Mouse (Mus musculus): ENCODE measurements around the gene 1700067P10Rik.

1700067P10Rik gene

DNA sequence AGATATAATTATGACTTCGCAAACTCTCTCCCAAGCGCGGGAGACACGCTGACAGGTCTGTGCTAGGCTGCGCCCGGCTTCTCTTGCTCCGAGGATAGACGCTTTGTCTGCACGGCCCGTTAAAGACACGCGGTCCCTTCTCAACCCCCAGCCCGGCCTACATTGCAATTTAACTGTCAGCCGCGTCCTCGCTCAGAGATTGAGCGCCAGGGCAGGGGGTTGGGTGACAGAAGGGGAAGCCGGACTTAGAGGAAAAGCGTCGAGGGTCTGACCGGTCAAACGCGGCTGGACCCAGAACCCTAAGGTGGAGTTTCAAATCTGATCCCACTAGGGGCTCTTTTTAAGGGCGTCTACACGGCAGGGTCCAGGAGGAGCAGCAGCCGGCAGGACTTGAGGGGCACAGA is 6.6 kb downstream of the 1700067P10Rik start:
- no peak for DNase-seq (ENCODE audit: low spot score in 2 of 2)

DNA sequence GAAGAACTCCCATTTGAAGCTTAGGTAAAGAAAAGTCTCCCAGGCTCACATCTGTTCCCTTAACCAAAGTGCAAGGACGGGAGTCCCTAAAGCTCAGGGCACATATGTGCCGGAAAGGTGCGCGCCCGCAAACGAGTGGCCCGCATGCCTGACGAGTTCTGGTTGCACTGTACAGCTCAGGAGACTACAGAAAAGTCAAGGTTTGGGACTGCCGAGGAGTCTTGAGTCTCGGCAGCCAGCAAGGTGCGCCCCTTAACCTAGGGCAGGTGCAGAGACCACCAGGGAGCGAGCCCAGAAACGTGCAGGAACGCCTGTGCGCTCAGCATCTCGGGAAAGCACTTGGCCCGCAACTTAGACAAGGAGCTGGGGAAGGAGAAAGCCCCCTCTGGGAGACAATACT is 7.2 kb downstream of the 1700067P10Rik start:
- DNase-seq (ENCODE audit: low spot score in 2 of 2): no peak

DNA sequence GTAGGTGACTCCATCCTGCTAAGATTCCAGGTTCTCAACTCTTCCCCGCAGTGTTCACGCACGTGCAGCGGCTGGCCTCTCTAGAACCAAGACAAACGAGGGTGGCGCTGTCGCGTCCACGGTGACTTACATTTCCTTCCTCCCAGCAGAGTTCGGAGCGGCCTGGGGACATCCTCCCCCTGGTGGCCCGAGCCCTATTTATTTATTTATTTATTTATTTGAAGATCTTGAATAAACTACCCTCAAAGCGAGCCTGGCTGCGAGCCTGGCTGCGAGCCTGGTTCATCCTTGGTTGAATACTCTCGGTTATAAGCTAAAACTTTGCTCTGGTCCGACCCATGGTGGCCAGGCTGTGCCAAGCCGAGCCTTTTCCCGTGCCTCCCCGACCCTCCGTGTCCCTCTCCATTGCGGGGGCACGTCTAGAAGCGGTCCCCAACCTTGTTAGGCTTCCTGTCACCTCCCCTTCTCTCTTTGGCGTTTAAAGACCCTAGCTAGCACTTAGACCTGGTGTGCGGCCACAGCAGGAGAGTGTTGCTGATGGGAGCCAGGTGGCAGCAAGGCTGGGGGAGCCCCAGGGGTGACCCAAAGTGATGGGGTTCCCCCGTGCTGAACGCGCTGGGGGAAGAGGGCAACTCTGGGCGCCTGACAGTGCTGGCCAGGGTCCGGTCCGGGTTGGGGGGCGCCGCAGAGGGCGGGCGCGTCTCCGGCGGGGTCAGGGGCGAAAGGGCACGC is 8.1 kb downstream of the 1700067P10Rik start:
- peak in 1 of 2 experiments; percentile 20 for DNase-seq (ENCODE audit: low spot score in 2 of 2)

DNA sequence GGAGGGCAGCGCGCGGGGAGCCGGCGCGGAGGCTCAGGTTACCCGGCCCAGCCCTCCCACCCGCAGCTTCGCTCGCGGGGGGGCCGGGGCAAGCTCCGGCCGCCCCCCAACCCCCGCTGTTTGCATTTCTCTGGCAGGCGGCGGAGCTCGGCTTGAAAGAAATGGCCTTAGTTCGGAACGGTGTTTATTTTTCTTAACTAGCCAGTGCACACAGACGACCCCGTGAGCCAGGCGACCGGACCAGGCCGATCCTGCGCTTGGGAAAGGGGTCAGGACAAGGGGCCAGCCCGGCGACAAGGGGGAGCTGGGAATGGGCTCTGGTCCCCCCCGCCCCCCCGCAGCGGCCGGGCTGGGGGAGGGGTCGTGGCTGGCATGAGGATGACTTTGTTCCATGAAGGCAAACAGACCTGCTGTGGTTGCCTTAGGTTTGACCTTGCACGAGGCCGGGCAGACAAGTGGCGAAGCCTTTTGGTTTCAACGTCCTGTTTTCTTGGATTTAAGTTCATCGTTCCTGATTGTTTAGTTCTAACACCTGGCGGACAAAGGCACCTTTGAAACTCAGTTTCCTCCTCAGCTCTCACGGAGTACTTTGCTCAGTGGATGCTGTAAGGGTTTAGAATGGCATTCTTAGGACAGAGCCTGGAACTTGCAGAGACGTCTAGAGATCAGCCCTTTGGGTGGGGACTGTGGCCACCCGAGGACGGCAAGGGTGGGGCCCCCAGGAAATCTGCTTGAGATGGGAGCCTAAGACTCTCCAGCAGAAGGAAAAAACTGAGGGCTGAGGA is 8.8 kb downstream of the 1700067P10Rik start:
- DNase-seq (ENCODE audit: low spot score in 2 of 2): no peak

DNA sequence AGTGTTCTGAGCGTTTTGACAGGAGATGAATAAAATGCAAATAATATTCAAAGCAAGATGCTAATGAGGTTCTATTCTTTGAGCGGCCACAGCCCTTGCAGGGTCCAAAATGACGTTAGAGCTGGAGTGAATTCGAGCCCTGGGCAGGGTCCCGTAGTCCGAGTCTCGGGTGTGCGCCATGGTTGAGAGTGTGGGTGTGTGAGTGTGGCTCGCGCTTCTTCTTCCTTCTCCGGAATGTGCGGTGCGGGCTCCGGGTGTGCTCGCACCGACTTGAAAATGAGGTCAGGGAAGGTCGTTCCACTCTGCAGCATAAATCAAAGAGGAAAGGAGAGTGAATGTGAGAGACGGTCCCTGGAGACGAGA is 9.4 kb downstream of the 1700067P10Rik start:
- no peak for DNase-seq (ENCODE audit: low spot score in 2 of 2)

DNA sequence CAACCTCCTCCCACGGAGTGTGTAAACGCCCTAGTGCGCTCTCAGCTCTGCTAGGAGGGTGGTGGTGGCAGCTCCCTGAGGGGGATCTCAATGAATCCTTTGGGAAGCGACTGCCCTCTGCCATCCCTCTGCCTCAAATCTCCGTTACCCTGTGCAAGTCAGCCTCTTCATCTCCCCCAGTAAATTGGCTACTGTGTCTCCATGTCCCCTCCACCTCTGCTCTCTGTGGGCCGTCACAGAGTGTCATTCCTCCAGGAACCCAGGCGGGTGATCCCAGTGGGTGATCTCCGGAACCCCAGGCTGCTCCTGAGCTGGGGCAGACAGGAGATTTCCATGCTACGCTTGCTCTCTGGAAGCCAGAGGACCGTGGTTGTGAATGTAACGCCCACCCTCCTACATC is 10.2 kb downstream of the 1700067P10Rik start:
- DNase-seq (ENCODE audit: low spot score in 2 of 2): no peak

DNA sequence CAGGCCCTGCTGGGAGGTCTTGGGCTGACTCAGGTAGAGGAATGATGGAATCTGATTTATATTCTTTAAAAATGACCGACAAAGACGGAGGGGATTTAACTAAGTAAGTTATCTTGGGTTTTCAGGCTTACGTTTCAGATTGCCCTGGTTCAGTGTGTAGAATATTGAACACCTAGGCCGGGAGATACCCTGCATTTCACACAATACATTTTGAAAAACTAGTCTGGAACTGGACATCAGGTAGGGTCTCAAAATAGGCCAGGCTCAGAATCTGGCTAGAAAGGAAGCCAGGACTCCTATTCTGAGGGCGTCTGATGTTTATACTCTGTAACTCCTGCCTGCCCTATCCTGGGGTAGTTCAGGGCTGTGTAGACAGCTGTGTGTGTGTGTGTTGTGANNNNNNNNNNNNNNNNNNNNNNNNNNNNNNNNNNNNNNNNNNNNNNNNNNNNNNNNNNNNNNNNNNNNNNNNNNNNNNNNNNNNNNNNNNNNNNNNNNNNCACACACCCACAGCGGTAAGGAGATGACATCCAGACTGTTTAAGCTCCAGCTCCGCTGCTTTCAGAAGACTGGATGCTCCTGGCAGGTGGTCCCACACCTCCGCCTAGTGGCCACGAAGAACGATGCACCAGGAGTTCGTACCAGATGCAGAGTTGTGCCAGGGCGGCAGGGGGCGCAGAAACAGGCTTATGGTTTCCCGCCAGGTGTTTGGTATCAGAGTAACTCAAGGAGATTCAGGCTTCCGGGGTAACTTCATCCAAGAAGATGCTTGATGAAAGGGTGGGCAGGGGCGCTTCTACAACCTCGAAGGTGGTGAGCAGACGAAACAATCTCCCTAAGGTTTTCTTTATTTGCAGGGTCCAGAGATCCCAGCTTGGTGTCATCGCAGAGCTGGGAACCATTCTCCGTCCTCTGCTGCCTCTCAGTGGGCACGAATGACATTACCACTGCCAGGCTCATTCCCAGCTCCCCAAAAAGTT is 11.6 kb downstream of the 1700067P10Rik start:
- peak; percentile 79 to 83 for DNase-seq (ENCODE audit: low spot score in 2 of 2)

DNA sequence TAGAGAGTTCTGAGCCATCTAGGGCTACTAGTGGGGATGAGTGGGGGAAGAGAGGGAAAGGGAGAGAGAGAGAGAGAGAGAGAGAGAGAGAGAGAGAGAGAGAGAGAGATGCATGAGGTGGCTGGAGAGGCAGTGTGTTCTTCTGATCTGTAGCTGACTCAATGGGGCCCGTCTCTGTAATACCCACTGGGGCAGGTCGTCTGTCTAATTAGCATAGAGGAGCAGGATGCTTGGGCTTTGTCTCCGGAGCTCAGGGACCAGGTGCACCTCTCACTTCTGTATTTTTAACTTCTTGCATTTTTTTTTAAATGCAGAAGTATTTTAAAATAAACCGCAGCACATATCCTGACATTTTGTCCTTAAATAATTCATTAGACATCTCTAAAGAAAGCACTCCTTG is 18.2 kb downstream of the 1700067P10Rik start:
- DNase-seq (ENCODE audit: low spot score in 2 of 2): no peak

DNA sequence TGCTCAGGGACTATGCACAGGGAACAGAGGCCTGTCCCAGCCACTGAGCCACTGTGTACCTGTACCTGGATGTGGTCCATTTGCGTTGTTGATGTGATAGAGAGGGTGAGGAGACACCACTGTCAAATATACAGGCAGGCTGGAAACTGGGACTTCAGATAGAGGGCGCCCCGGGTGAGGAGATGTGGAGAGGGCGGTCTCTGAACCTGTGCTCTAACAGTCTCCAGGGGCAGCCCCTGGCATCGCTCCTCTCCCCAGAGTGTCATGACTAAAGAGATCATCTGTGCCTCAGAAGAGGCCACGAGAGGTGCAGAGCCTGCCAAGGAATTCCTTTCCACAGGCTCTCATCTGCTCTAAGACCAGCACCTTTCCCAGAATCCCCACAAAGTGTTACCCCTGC is 18.7 kb downstream of the 1700067P10Rik start:
- DNase-seq (ENCODE audit: low spot score in 2 of 2): no peak

DNA sequence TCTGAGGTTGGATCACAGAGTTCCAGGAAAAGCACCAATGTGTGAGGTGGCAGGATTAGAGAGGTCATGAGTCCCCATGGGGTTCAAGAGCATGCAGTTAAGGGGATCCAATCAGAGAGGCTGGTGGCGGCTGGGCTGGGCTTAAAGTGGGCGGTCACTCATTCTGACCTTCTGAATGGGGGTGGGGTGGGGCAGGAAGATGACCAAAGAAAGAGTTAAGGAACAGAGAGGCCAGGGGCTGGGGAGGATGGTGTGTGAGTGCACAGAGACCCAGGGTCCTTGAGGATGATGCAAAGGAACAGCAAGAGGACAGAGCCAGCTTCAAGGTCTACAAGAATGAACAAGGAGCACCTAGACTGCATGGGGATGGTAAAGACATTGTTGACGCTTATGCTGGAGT is 19.4 kb downstream of the 1700067P10Rik start:
- no peak for DNase-seq (ENCODE audit: low spot score in 2 of 2)

DNA sequence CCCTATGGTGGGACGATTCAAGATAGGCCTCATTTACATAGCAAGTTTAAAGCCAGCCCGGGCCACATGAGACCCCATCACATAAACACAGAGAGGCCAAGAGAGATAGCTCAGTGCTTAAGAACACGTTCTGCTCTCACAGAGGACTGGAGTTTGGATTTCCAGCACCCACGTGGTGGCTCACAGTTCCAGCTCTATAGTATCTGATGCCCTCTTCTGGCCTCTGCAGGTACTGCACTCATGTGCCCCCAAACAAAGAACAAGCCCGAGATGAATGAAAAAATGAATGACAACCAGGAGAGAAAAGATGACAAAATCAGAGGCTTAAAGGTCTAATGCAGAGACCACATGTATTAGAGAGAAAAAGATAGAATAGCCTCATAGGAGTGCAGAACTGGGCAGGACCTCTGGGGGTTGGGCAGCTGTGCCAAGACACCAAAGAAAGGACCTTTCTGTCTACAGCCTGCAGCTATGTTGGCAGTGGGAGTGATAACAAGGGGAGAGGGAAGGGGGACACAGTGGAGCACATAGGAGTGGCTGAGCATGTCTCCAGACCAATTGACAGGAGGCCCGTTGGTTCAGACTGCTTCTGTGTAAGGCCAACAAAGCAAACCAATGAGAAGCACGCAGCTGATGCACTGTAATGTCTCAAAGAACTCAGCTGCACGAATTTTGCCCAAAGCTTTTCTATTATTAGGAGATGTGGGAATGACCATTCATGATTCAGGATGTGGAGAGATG is 21.6 kb downstream of the 1700067P10Rik start:
- peak in 1 of 2 experiments; percentile 22 for DNase-seq (ENCODE audit: low spot score in 2 of 2)

DNA sequence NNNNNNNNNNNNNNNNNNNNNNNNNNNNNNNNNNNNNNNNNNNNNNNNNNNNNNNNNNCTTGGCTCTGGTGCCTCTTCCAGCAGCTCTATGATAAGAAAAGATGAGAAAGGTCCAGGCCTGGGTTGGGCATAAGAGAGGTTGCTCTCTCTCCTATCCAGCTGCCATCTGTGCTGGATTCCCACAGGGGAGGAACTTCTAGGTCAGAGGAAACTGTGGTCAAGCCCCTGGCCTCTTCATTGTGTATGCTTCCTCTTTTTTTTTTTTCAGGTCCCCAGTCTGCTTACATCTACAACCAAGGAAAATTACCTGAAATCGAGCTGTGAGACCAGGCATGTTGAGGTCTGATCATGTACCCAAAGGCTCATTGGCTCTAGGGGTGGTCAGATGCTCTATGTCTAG is 29.5 kb downstream of the 1700067P10Rik start:
- no peak for DNase-seq (ENCODE audit: low spot score in 2 of 2)

DNA sequence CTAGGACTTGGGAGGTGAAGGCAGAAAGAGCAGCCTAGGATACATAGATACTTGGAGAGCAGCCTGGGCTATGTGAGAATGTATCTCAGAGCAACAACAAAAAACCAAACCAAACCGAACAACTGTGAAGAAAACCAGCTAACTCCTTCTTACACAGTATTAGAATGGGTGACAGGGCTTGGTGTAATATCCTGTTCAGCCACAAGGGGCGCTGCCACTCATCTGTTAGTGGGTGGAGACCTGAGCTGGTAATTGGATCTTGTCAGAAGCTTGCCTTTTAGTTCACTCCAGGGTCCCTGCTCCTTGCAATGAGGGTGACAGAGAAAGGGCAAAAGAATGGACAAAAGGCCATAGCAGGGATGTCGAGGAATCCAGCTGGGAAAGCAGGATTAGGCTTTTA is 30.5 kb downstream of the 1700067P10Rik start:
- DNase-seq (ENCODE audit: low spot score in 2 of 2): peak in 1 of 2 experiments; percentile 69

DNA sequence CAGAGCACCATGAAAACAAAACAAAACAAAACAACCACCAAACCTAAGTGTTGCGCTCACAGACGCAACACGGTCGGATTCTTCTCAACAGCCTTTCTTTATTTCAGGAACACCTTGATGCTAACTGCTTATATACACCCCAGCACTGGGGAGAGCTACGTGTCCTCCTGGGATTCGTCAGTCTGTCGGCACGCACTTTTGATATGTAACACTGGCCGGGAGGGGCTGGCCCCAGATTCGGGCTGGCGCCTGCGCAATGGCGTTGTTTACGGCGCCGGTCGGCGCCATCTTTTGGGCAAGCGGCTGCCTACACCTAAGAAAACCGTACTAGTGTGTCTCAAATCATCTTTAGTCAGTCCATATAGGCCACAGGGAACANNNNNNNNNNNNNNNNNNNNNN is 31.3 kb downstream of the 1700067P10Rik start:
- DNase-seq (ENCODE audit: low spot score in 2 of 2): no peak

DNA sequence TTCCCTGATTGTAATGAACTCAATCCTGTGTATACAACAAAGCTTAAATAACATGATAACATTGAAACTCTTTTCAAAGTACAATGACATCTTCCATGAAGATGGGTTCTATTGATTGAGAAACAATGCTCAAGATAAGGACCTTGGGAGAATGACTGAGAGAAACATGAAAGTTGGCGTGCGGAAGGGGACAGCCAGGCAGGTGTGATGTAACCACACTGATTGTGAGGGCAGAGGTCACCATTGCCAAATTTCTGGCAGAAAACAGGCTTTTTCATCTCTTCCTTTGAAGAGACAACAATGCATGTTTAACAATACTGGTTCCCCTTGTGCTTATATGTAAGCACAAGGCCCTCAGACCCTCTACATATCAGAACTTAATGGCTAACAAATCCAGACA is 43.7 kb downstream of the 1700067P10Rik start:
- DNase-seq (ENCODE audit: low spot score in 2 of 2): no peak
